Mouse (Mus musculus) E14TG2a.4 (cell line): ENCODE data around the gene Tram2.

Source experiments
- CTCF ChIP-seq: conservative IDR thresholded peaks from 2 replicates; pipeline ENCODE4 v1.5.1; 2014; ENCODE audit warnings: low read length
- NANOG ChIP-seq: IDR thresholded peaks from 2 replicates; pipeline ENCODE4 v1.6.1; 2014; ENCODE audit warnings: borderline replicate concordance, low read length, mixed read lengths

GRCm38 (mm10) chr1:21048402-21048801, 30.6 kb downstream of the Tram2 start:
- TF ChIP-seq CTCF (no peak), NANOG (no peak)
